Mouse (Mus musculus): Measurements from ENCODE around the gene Cldn34b4. TPM values are rescaled to one million over a fixed set of nuclear protein-coding genes. Genes with fewer than 3 reads are reported as not detected.

Cldn34b4 gene
- total RNA-seq (2021) = not detected

DNA sequence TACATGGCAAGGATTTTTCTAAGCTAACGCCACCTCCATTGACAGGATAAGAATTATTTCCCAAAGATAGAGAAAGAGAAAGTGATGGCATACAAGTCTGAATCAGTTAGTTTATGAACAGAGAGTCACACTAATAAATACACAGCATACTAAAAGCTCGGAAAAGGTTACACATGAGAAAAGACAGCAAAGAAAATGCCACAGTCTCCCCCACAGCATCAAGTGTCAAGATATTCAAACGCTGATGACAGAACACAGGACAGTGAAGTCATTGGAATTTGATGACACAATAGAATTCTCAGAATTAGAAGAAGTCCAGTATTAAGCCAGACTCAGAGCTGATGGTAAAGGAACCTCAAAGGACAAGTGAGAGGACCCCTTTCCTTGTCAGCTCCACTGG is at the start of gene Cldn34b4:
Gene Cldn34b4 (plus strand): TSS at position 301 of the 400 bp plus-strand sequence.
- no peak for DNase-seq (ENCODE audit: extremely low spot score in 1 of 2, low spot score in 1 of 2)

Other genes with a start within 250 kb of the Cldn34b4 start
- not detected for gene Cldn34b3, start 129.0 kb upstream of the Cldn34b4 start, total RNA-seq (2021)
- gene Cldn34d, start 209.6 kb downstream of the Cldn34b4 start, total RNA-seq (2021) = not detected

All from layer of hippocampus, postnatal 25 days (tissue).